Mouse (Mus musculus): Measurements from ENCODE around the gene Asphd1. TPM values are rescaled to one million over a fixed set of nuclear protein-coding genes. Genes with fewer than 3 reads are reported as not detected.

Gene Asphd1
- not detected for polyA plus RNA-seq (2017; shearing (Covaris generic))

DNA sequence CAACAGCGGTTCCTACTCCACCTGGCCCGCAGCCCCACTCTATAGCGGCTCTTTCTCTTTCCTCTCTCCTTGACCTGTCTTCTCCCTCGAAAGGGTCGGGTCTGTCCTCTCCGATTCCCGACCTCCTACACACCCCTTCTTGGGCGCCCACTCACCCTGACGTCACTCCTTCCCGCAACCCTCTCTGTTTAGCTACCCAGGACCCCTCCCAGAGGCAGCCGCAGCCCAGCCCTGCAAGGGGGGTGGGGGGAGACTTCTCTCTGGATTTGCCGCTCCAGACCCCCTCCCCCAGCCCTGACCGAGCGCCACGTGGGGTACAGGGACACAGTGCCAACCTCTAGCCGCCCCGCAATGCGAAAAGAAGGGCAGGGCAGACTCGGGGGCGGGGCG, at the start of gene Asphd1:
Gene Asphd1, minus strand, starts transcription at position 180 of the 390 bp plus-strand sequence.

DNA sequence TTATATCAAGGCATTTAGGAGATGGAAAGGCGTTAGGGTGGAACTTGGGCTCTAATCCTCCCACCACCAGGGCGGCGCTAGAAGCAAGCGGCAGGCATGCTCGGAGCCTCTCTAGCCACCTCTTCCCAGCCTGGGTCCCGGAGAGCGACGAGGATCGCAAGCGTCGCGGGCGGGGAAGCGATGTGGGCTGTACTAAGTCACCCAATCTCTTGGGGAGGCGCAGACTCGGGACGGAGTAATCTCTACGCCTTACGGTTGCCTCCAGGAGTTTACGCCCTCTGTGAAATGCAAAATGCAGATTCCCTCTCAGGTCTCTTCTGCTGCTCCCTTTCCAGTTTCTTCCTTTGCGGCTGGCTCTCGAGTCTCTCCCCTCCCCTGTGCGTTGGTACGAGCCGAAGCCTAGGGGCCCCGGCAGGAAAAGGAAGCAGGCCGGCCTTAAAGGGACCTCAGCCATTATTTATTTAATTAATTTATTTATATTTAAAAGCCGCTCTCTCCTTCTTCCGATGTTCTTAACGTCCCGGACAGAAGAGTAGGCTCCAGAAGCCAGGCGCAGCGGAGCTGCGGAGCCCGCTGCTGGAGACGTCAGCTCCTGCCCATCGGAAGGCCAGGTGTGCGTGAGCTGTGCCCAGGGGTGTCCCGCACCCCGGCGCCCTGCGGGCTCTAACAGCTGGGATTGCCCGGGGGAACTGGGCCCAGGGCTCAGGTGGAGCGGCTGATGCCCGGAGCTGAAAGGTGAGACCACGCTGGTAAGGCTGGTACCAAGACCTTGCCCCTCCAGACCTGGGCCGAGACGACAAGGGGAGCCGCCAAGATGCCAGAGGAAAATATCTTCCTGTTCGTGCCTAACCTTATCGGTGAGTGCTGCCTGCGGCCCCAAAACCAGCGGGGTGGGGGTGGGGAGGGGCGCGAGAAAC, 26.8 kb upstream of the Asphd1 start, which contains the start of gene Cdiptos:
Gene Cdiptos, minus strand, starts transcription at position 149 of the 917 bp plus-strand sequence.

DNA sequence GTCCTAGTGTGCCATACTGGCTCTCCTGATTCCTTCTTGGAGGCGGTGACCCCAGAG, 26.3 kb upstream of the Asphd1 start, which contains the start of gene Cdipt:
Gene Cdipt, plus strand, starts transcription at position 22 of the 57 bp plus-strand sequence.

DNA sequence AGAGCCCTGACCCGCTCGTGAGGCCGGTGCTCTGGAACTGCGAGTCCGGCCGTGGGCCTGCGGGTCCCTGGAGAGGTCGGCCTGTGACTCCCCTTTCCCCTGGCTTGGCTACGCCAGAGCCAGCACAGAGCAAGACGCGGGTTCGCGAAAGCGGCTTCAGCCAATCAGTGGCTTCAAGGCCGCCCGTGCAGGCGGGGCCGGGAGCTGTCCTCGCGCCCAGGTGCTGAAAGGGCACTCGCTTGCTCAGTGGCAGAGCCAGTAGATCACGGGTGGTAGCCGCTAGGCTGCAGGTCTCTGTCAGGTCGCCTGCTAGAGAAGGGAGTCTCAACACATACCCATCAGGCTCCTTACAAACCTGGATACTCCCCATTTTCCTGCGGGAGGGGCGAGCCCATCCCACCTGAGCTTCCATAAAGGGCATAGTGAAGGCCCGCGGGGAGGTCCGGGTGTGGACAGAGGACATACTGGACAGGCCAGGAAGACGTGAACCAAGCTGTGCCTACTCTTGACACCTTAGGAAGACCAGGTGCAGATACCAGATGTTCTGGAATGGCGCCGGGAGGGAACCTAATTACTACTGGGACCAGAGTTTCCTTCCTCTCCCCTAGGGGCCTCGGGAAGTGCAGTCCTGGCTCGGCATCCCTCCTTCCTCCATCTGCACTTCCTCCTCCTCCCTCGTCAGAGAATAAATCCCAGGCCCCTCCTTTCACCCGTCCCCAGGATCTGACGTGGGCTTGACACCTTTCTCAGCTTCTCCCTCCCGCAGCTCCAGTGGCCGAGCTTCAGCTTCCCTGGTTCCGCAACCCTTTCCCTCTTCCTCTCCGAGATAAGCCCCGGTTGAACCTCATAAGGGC, 638 bp upstream of the Asphd1 start, which contains the start of gene Sez6l2:
Gene Sez6l2, plus strand, starts transcription at position 771 of the 854 bp plus-strand sequence.

DNA sequence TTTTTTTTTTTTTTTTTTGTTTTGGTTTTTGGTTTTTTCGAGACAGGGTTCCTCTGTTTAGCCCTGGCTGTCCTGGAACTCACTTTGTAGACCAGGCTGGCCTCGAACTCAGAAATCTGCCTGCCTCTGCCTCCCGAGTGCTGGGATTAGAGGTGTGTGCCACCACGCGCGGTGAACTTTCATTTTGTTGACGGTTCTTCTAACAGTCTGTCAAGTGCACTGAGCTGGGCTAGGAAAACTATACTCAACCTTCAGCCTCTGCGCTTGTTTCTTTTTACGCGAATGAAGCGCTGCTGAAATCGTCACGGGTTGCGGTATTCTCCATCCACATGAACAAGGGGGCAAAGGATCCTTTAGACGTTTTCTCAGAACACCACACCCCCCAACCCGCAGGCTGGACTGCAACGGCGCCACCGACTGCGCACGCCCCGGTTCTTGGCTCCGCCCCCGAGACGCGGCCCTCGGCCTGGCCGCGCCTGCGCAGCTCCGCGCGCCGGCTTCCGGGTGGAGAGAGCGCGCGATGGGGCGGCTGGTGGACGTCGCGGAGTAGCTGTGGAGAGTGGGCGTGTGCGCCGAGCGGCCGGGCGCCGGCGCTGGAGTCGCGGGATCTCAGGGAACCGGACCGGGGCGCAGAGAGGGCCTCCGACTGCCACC, 20.9 kb downstream of the Asphd1 start, which contains the start of gene Kctd13:
Gene Kctd13, plus strand, starts transcription at position 496 of the 654 bp plus-strand sequence.

DNA sequence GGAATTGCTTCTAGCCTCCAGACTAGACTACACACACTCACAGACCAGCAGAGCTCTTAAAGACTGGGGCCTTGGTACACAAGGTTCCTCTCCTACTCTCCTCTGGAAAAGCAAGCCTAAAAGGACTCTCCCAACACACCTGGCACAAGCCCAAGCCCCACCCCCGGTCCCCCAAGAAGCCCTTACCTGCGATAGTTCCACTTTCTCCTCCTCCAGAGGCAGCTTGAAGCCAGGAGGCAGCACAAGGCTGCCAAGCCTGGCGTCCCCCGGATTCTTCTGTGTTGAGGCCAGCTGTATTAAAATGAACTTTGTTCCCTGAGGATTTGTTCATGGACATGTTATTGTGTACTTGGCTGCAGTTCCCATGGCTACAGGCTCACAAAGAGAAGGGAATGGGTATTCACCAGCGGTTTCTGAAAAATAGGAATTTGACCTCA, 26.7 kb downstream of the Asphd1 start, which contains the start of gene Tmem219:
Gene Tmem219, minus strand, starts transcription at position 294 of the 437 bp plus-strand sequence.

Other genes with a start within 250 kb of the Asphd1 start
- gene Coro1a, start 241.8 kb downstream of the Asphd1 start, polyA plus RNA-seq (2017; shearing (Covaris generic)), result 3,429 TPM
- 33.0 TPM for gene Mapk3, start 190.0 kb downstream of the Asphd1 start, polyA plus RNA-seq (2017; shearing (Covaris generic))
- gene Gdpd3, start 183.2 kb downstream of the Asphd1 start, polyA plus RNA-seq (2017; shearing (Covaris generic)), result 1.9 TPM
- 379 TPM for gene Ypel3, start 172.6 kb downstream of the Asphd1 start, polyA plus RNA-seq (2017; shearing (Covaris generic))
- gene Tbx6, start 168.1 kb downstream of the Asphd1 start, polyA plus RNA-seq (2017; shearing (Covaris generic)), result 4.7 TPM
- gene Ppp4c, start 157.1 kb downstream of the Asphd1 start, polyA plus RNA-seq (2017; shearing (Covaris generic)), result 458 TPM
- not detected for gene Fam57b, start 151.9 kb downstream of the Asphd1 start, polyA plus RNA-seq (2017; shearing (Covaris generic))
- gene 4930451I11Rik, start 117.9 kb downstream of the Asphd1 start, polyA plus RNA-seq (2017; shearing (Covaris generic)), result not detected
- gene Doc2a, start 102.2 kb downstream of the Asphd1 start, polyA plus RNA-seq (2017; shearing (Covaris generic)), result not detected
- 18.3 TPM for gene Hirip3, start 87.6 kb downstream of the Asphd1 start, polyA plus RNA-seq (2017; shearing (Covaris generic))
- 103 TPM for gene Ino80e, start 87.2 kb downstream of the Asphd1 start, polyA plus RNA-seq (2017; shearing (Covaris generic))
- 71.5 TPM for gene Taok2, start 64.9 kb downstream of the Asphd1 start, polyA plus RNA-seq (2017; shearing (Covaris generic))
- gene Tmem219, start 26.7 kb downstream of the Asphd1 start, polyA plus RNA-seq (2017; shearing (Covaris generic)), result 50.5 TPM
- gene Kctd13, start 20.7 kb downstream of the Asphd1 start, polyA plus RNA-seq (2017; shearing (Covaris generic)), result 12.3 TPM
- 0.65 TPM for gene Sez6l2, start 981 bp upstream of the Asphd1 start, polyA plus RNA-seq (2017; shearing (Covaris generic))
- 358 TPM for gene Cdipt, start 26.3 kb upstream of the Asphd1 start, polyA plus RNA-seq (2017; shearing (Covaris generic))
- 3.1 TPM for gene Cdiptos, start 26.5 kb upstream of the Asphd1 start, polyA plus RNA-seq (2017; shearing (Covaris generic))
- 61.2 TPM for gene Mvp, start 65.0 kb upstream of the Asphd1 start, polyA plus RNA-seq (2017; shearing (Covaris generic))
- gene Pagr1b, start 66.9 kb upstream of the Asphd1 start, polyA plus RNA-seq (2017; shearing (Covaris generic)), result 1.2 TPM
- gene Pagr1a, start 67.8 kb upstream of the Asphd1 start, polyA plus RNA-seq (2017; shearing (Covaris generic)), result 166 TPM
- gene Gm42742, start 71.5 kb upstream of the Asphd1 start, polyA plus RNA-seq (2017; shearing (Covaris generic)), result 47.3 TPM
- gene Prrt2, start 71.6 kb upstream of the Asphd1 start, polyA plus RNA-seq (2017; shearing (Covaris generic)), result 27.4 TPM
- 27.5 TPM for gene Maz, start 77.5 kb upstream of the Asphd1 start, polyA plus RNA-seq (2017; shearing (Covaris generic))
- 16.5 TPM for gene Kif22, start 92.9 kb upstream of the Asphd1 start, polyA plus RNA-seq (2017; shearing (Covaris generic))
- not detected for gene Zg16, start 137.7 kb upstream of the Asphd1 start, polyA plus RNA-seq (2017; shearing (Covaris generic))
- gene AI467606, start 141.8 kb upstream of the Asphd1 start, polyA plus RNA-seq (2017; shearing (Covaris generic)), result 449 TPM
- gene Qprt, start 172.6 kb upstream of the Asphd1 start, polyA plus RNA-seq (2017; shearing (Covaris generic)), result 19.6 TPM
- 78.6 TPM for gene Spn, start 188.2 kb upstream of the Asphd1 start, polyA plus RNA-seq (2017; shearing (Covaris generic))
- gene Cd2bp2, start 246.5 kb upstream of the Asphd1 start, polyA plus RNA-seq (2017; shearing (Covaris generic)), result 89.7 TPM

All from inflammation-experienced regulatory T-cells, adult 16 weeks (primary cell).